Mouse (Mus musculus): ENCODE data around the gene Prr11. TPM values are rescaled to one million over a fixed set of nuclear protein-coding genes. Genes with fewer than 3 reads are reported as not detected.

Prr11 gene
- 0.11 and 0.14 TPM in 2 replicates for polyA plus RNA-seq (2012; rRNA removed)

DNA sequence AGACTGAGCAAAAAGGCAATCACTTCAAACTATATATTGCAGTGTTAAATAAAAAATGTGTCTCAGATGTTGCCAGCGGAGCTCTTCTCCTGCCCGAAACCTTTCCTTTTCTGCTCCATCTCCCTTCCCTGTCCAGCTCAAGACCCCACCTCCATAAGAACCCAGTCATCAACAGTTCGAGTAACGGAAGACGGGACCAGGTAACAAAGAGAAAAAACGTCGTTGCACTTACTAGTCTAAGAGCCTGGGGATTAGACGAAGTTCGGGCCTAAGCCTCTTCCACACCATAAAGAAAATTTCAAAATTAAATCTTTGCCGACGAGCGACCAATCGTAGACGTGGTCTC, at the start of gene Prr11:
Gene Prr11 (minus strand): TSS at position 300 of the 346 bp plus-strand sequence.

DNA sequence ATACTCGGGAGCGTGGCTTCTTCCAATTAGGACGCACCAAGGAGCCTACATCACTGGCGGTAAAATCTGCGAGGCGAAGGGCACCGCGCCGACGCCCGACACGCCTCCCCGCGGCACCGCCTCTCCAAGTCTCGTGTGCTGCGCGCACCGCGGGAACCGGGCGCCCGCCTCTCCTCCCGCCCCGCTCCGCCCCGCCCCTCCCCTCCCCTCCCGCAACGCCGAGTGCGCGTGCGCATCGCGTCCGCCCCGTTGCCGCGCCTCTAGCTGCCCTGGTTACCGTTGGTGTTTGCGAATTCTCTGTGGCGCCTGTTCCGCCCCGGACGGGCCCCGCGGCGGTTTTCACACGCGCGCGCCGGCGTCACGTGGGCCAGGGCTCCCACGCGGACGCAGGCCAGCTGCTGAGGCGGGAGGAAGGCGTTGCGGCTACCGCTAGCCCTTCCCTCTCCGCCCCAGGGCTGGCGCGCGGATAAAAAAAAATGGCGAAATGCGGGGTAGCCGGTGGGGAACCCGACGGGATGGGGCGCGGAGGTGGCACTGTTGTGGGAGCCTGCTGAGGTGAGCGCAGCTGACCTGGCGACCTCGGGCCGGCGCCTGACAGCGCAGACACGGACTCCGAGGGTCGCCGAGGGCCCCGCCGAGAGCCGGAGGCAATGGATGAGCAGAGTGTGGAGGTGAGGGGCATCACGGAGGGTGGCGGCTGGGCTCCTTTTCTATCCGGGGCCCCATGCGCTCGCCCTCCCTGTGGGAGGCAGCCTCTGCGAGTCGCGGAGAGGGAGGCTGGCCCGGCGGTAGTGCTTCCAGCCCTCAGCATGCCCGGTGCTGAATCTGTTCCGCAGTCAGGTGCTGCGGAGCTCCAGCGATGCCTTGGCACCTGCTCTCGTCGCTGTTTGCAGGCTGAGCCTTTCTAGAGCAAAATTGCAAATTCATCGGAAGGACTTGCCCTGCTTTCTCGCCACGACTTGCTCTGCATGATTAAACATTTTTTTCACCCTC, 18.6 kb upstream of the Prr11 start, which contains the start of gene Trim37:
Gene Trim37 (plus strand): TSS at position 254 of the 993 bp plus-strand sequence.

DNA sequence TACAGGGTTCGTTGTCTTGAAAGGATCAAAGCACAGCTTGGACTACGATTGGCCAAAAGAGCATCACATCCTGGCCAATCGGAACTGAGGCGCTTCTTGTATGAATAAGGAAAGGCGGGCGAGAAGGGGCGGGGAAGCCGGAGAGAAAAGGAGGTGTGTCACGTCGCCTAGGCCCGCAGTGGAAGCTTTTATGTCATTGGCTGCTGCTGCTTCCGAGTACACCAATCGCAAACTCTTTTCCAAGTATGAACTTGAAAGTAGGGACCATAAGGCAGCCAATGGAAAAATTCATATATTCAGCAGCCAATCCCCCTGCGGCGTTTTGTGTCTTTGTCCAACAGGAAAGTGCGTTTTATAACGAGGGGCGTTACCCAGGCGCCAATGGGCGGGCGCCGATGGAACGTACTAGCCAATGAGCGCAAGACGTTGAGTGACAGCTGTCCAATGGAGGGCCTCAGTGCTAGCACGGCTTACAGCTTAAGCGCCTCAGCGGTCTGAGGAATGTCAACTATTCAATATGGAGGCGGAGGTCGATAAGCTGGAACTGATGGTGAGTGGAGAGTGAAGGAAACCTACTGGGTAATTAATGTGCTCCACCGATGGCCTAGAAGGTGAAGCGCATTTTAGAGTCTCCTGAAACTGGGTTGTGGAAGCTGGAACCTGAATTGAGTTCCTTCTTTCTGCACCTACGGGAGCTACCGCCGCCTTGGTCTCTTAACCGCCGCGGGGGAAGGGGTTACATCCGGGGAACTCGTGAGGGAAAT, 429 bp upstream of the Prr11 start, which contains the start of gene Ska2:
Gene Ska2 (plus strand): TSS at position 480 of the 764 bp plus-strand sequence.

DNA sequence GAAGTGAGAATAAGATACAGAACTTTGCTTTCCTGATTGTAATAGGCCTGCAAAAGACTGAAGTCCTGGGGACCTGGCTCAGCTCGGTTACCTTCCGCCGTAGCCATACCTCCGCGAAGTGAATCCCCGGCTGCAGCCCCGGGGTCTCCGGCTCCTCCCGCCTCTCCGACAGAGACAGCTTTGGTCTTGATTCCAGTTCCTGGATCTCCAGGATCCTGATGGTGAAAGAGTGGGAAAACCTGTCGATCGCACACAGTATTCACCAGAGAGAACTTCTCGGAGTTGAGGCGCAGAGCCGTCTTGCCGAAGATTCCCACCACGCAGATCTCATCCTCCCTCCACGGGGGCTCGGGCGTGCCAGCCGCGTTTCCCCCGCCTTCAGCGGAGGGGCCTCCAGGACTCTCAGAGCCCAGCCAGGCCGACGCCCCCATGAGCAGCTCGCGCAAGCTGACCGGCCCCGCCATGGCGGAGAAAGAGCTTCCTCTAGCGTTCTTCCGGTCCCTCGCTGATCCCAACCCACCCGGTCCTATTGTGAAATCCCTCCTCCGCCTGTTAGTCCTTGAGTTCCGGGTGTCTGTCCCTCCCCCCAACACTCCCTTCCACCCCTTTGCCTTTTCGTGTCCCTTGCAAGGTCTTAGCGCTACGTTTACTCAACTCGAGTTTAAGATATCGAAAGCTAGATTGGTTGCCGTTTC, 22.1 kb downstream of the Prr11 start, which contains the start of gene Smg8:
Gene Smg8 (minus strand): TSS at position 485 of the 695 bp plus-strand sequence.

DNA sequence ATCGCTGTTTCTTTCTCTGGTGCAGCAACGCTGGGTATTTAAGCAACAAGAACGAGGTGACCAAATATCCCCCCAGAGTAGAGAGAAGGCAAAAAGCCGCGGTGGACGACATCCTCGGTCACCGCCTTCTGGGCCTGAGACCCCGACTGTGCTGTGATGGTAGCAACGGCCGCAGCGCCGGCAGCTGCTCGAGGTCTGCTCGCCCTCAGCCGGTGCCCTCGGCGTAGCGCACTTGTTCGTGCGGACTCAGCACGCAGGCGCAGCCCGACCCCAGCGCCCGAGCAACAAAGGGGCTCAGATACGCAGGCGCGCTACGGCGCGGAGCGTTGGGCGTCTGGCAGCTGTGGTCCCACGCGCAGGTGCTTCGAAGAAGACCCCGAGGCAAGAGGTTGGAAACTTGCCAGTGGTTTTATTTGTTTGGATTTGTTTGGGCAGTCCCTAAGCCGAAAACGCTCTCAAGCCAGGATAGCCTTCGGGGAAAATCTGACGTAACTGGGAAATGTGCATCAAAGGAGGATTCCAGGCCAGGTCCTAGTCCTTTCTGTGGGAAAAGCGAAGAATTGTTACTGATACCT, 34.6 kb downstream of the Prr11 start, which contains the start of gene Gdpd1:
Gene Gdpd1 (minus strand): TSS at position 197 of the 575 bp plus-strand sequence.

Other genes with a start within 250 kb of the Prr11 start
- 3.4 and 3.7 TPM in 2 replicates for gene Ypel2, start 115.0 kb downstream of the Prr11 start, polyA plus RNA-seq (2012; rRNA removed)
- 4.8 TPM in 2 replicates for gene Gdpd1, start 34.6 kb downstream of the Prr11 start, polyA plus RNA-seq (2012; rRNA removed)
- 1.3 and 1.7 TPM in 2 replicates for gene Smg8, start 21.9 kb downstream of the Prr11 start, polyA plus RNA-seq (2012; rRNA removed)
- gene Ska2, start 526 bp upstream of the Prr11 start, polyA plus RNA-seq (2012; rRNA removed): 0.70 and 0.73 TPM in 2 replicates
- gene Trim37, start 18.4 kb upstream of the Prr11 start, polyA plus RNA-seq (2012; rRNA removed): 0.69 and 0.74 TPM in 2 replicates

All from stomach, adult 2 months (tissue).